Mouse (Mus musculus) forebrain, embryonic 11.5 days (tissue): ENCODE results near the gene Nav1. TPM values are rescaled to one million over a fixed set of nuclear protein-coding genes. Genes with fewer than 3 reads are reported as not detected.

ENCODE experiments used
- ATAC-seq: fragments of 200-750 bp; cut with Nextera tagmentation; replicated peaks from 2 replicates; pipeline ENCODE4 v1.8.0; 2017; ENCODE audit warnings: moderate TSS enrichment; ENCODE audit not compliant: low FRiP score
- DNase-seq: peaks from one replicate; pipeline ENCODE4 v3.0.0-alpha.2; 2017; ENCODE audit warnings: low spot score
- H3K27ac ChIP-seq: fragments of 300-500 bp; sonication (generic); 2 replicates; pipeline ENCODE4 v1.5.1; 2014; ENCODE audit warnings: low read depth, low read length
- H3K27me3 ChIP-seq: fragments of 300-500 bp; sonication (generic); 2 replicates; pipeline ENCODE4 v1.6.1; 2014; ENCODE audit warnings: mild to moderate bottlenecking, low read length, mixed read lengths; ENCODE audit not compliant: control insufficient read depth, insufficient read depth
- H3K36me3 ChIP-seq: fragments of 300-500 bp; sonication (generic); 2 replicates; pipeline ENCODE4 v1.6.1; 2014; ENCODE audit warnings: mild to moderate bottlenecking, low read length, moderate library complexity, mixed read lengths; ENCODE audit not compliant: control insufficient read depth, insufficient read depth
- H3K4me1 ChIP-seq: fragments of 300-500 bp; sonication (generic); replicated peaks from 2 replicates; pipeline ENCODE4 v1.6.1; 2014; ENCODE audit warnings: low read length, mixed read lengths; ENCODE audit not compliant: control insufficient read depth, insufficient read depth
- H3K4me2 ChIP-seq: fragments of 300-500 bp; sonication (generic); 2 replicates; pipeline ENCODE4 v1.6.1; 2014; ENCODE audit warnings: low read depth, mild to moderate bottlenecking, low read length, moderate library complexity, mixed read lengths; ENCODE audit not compliant: severe bottlenecking
- H3K4me3 ChIP-seq: fragments of 300-500 bp; sonication (generic); 2 replicates; pipeline ENCODE4 v1.5.1; 2014; ENCODE audit warnings: low read depth, low read length
- H3K9ac ChIP-seq: fragments of 300-500 bp; sonication (generic); 2 replicates; pipeline ENCODE4 v1.6.1; 2014; ENCODE audit warnings: low read length
- H3K9me3 ChIP-seq: fragments of 300-500 bp; sonication (generic); 2 replicates; pipeline ENCODE4 v1.6.1; 2016; ENCODE audit warnings: low read length, mixed read lengths; ENCODE audit not compliant: control insufficient read depth
- WGBS: fragments of 180-500 bp; shearing (Covaris S2); extraction: QIAGEN DNeasy Blood & Tissue Kit; methylation state at CpG from one replicate; pipeline ENCODE4 v1.1.7; 2014; 5-methylcytosine and 5-hydroxymethylcytosine counted together
- polyA plus RNA-seq: library from polyadenylated mRNA; unstranded; fragments of >200 nt; fragmentation: Nextera tagmentation; extraction: Ambion mirVana; gene quantifications from 2 replicates; pipeline ENCODE4 v1.2.1, GENCODE M21; 2014

Gene Nav1
- polyA plus RNA-seq, 1 experiment from 2014 or later: 26.9 TPM

GRCm38 (mm10) chr1:135555885-135556284, 51.2 kb downstream of the Nav1 start:
- H3K4me2 ChIP-seq: no peak overlapping the region
- DNase-seq (no peak), ATAC-seq (no peak)
- no peaks in the 10 kb centered on the region for H3K36me3 ChIP-seq
- no peak overlapping the region for H3K9ac ChIP-seq
- no peaks in the 10 kb centered on the region for H3K27me3 ChIP-seq
- H3K9me3 ChIP-seq: no peaks in the 10 kb centered on the region
- H3K27ac ChIP-seq: no peak overlapping the region
- 85% methylated on average over 8 of the region's 8 CpGs for WGBS
- peaks cover 21% of the 10 kb centered on the region for H3K4me1 ChIP-seq
- H3K4me3 ChIP-seq: no peak overlapping the region

GRCm38 (mm10) chr1:135554632-135555260, 52.3 kb downstream of the Nav1 start:
- H3K27me3 ChIP-seq: no peaks in the 10 kb centered on the region
- no peak overlapping the region; the same call in 1 of the 2 replicates for H3K4me2 ChIP-seq
- no peak overlapping the region for H3K9ac ChIP-seq
- peak overlapping the region; percentile 25; the same call in 1 of the 2 replicates for H3K27ac ChIP-seq
- ATAC-seq (peak; percentile 69), DNase-seq (no peak)
- WGBS: 13% methylated on average over 17 of the region's 17 CpGs
- no peaks in the 10 kb centered on the region for H3K36me3 ChIP-seq
- H3K9me3 ChIP-seq: no peaks in the 10 kb centered on the region
- H3K4me1 ChIP-seq: peaks cover 21% of the 10 kb centered on the region
- no peak overlapping the region for H3K4me3 ChIP-seq

GRCm38 (mm10) chr1:135553615-135554014, 53.5 kb downstream of the Nav1 start:
- Histone ChIP-seq H3K9ac (no peak overlapping the region), H3K27me3 (no peaks in the 10 kb centered on the region), H3K4me1 (peaks cover 21% of the 10 kb centered on the region), H3K36me3 (no peaks in the 10 kb centered on the region), H3K4me3 (no peak overlapping the region), H3K4me2 (no peak overlapping the region), H3K27ac (no peak overlapping the region), H3K9me3 (no peaks in the 10 kb centered on the region)
- ATAC-seq (no peak), DNase-seq (no peak)
- 23% methylated on average over 4 of the region's 4 CpGs for WGBS

GRCm38 (mm10) chr1:135553154-135553553, 53.9 kb downstream of the Nav1 start:
- H3K4me3 ChIP-seq: no peak overlapping the region
- no peak overlapping the region for H3K27ac ChIP-seq
- H3K9me3 ChIP-seq: no peaks in the 10 kb centered on the region
- no peak for ATAC-seq
- no peaks in the 10 kb centered on the region for H3K36me3 ChIP-seq
- no peaks in the 10 kb centered on the region for H3K27me3 ChIP-seq
- DNase-seq: no peak
- WGBS: 46% methylated on average over 4 of the region's 4 CpGs
- H3K4me1 ChIP-seq: peaks cover 21% of the 10 kb centered on the region
- no peak overlapping the region for H3K4me2 ChIP-seq
- no peak overlapping the region for H3K9ac ChIP-seq

GRCm38 (mm10) chr1:135550886-135551285, 56.2 kb downstream of the Nav1 start:
- Histone ChIP-seq H3K4me2 (no peak overlapping the region), H3K4me1 (peaks cover 22% of the 10 kb centered on the region), H3K36me3 (no peaks in the 10 kb centered on the region), H3K4me3 (no peak overlapping the region), H3K27ac (no peak overlapping the region), H3K9me3 (no peaks in the 10 kb centered on the region), H3K27me3 (no peaks in the 10 kb centered on the region), H3K9ac (no peak overlapping the region)
- WGBS: 38% methylated on average over 3 of the region's 3 CpGs
- no peak for DNase-seq
- no peak for ATAC-seq

- Histone ChIP-seq H3K4me1 (peaks cover 9% of the 10 kb centered on the region), H3K9ac (no peak overlapping the region)
These were observed 58.3 kb downstream of the Nav1 start for GRCm38 (mm10) chr1:135548750-135549149.

GRCm38 (mm10) chr1:135546099-135546498, 61.0 kb downstream of the Nav1 start:
- DNase-seq (no peak), ATAC-seq (no peak)
- H3K9me3 ChIP-seq: no peaks in the 10 kb centered on the region
- H3K4me3 ChIP-seq: no peak overlapping the region
- H3K27ac ChIP-seq: peak overlapping the region; percentile 18; the same call in 1 of the 2 replicates
- no peaks in the 10 kb centered on the region for H3K36me3 ChIP-seq
- peaks cover 5% of the 10 kb centered on the region; the same call in 1 of the 2 replicates for H3K4me1 ChIP-seq
- 60% methylated on average over 5 of the region's 5 CpGs for WGBS
- no peak overlapping the region for H3K4me2 ChIP-seq
- H3K9ac ChIP-seq: no peak overlapping the region
- no peaks in the 10 kb centered on the region for H3K27me3 ChIP-seq

More at GRCm38 (mm10) chr1:135548750-135549149, 58.3 kb downstream of the Nav1 start:
- Histone ChIP-seq H3K4me2 (no peak overlapping the region), H3K27ac (no peak overlapping the region), H3K9me3 (no peaks in the 10 kb centered on the region), H3K4me3 (no peak overlapping the region), H3K27me3 (no peaks in the 10 kb centered on the region), H3K36me3 (no peaks in the 10 kb centered on the region)
- no peak for DNase-seq
- ATAC-seq: no peak
- WGBS: 85% methylated on average over 9 of the region's 9 CpGs

- no peak; the same call in 1 of the 2 replicates for ATAC-seq
- peaks cover 5% of the 10 kb centered on the region; the same call in 1 of the 2 replicates for H3K4me1 ChIP-seq
- WGBS: 41% methylated on average over 16 of the region's 16 CpGs
These were observed 62.5 kb downstream of the Nav1 start for GRCm38 (mm10) chr1:135544504-135545146.

More at GRCm38 (mm10) chr1:135544504-135545146, 62.5 kb downstream of the Nav1 start:
- peak; percentile 90 for DNase-seq
- Histone ChIP-seq H3K27me3 (no peaks in the 10 kb centered on the region), H3K4me3 (no peak overlapping the region), H3K9ac (peak overlapping the region; percentile 20), H3K27ac (0 out of 2 replicates have a peak overlapping the region, but pooled peaks have one; percentile 2), H3K9me3 (no peaks in the 10 kb centered on the region), H3K4me2 (no peak overlapping the region), H3K36me3 (no peaks in the 10 kb centered on the region)
